Mouse (Mus musculus) embryonic stem cell, embryonic (primary cell): ENCODE measurements around the gene Rgs9.

Experiments
- CTCF ChIA-PET, 4 experiments: fragments of 300-600 bp in 2 of 4; fragments of 350-600 bp in 2 of 4; sonication (Branson Sonifier 250); formaldehyde crosslinking; loops; one replicate each; lab custom pipeline; 2022; ENCODE audit warnings: inconsistent platforms in 2 of 4; lab: Charles Lee
- POLR2A ChIA-PET, 4 experiments: fragments of 300-600 bp in 2 of 4; fragments of 350-600 bp in 2 of 4; sonication (Branson Sonifier 250); formaldehyde crosslinking; loops; one replicate each; lab custom pipeline; 2022; ENCODE audit warnings: antibody characterized with exemption in 4 of 4, inconsistent platforms in 1 of 4; lab: Charles Lee

The Rgs9 gene

GRCm38 (mm10) chr11:109297710-109298375 lies at the start of gene Rgs9:
Gene Rgs9 (minus strand): TSS chr11:109298129.
- CTCF ChIA-PET: interaction anchor here (0.5 to 2.0 kb wide), 62 partner anchors 8 to 1847 kb away, joined by 3 to 13 read pairs (median 5); partner anchors contain the start of genes Wipi1 (in 2 of the 4) and Amz2 (in 1 of the 4)

GRCm38 (mm10) chr11:109347242-109347959 lies 49.5 kb upstream of the Rgs9 start:
- POLR2A ChIA-PET: interaction anchor here in 3 of 4 experiments (0.5 to 8.1 kb wide), 20 partner anchors 8 to 990 kb away, joined by 3 to 69 read pairs (median 4); partner anchors contain the start of genes Arsg (in 1 of the 3) and Slc16a6 (in 1 of the 3)
- CTCF ChIA-PET: interaction anchor here in 3 of 4 experiments (0.7 to 2.0 kb wide), 5 partner anchors 16 to 272 kb away, joined by 3 to 7 read pairs (median 3); partner anchors contain the start of gene Rgs9 (in 1 of the 3)

More at GRCm38 (mm10) chr11:109297710-109298375, at the start of gene Rgs9:
- POLR2A ChIA-PET: interaction anchor here in 3 of 4 experiments (0.7 to 1.2 kb wide), 10 partner anchors 8 to 286 kb away, joined by 3 to 8 read pairs (median 3); no protein-coding TSS in a partner anchor

GRCm38 (mm10) chr11:109343991-109344599 lies 46.2 kb upstream of the Rgs9 start:
- ChIA-PET POLR2A (interaction anchor here (0.6 to 6.1 kb wide), 30 partner anchors 8 to 336 kb away, joined by 3 to 55 read pairs (median 4); partner anchors contain the start of genes Amz2 (in 1 of the 4) and Wipi1 (in 1 of the 4)), CTCF (interaction anchor here (0.6 to 2.4 kb wide), 35 partner anchors 8 to 450 kb away, joined by 3 to 29 read pairs (median 4); partner anchors contain the start of genes Rgs9 (in 2 of the 4) and Amz2 (in 1 of the 4))

- POLR2A ChIA-PET: interaction anchor here (0.6 to 6.1 kb wide), 28 partner anchors 7 to 268 kb away, joined by 3 to 55 read pairs (median 4); partner anchors contain the start of genes Amz2 (in 1 of the 4) and Wipi1 (in 1 of the 4)
- CTCF ChIA-PET: interaction anchor here (0.6 to 2.4 kb wide), 28 partner anchors 10 to 1441 kb away, joined by 3 to 29 read pairs (median 5); partner anchors contain the start of genes Rgs9 (in 2 of the 4) and Amz2 (in 1 of the 4)
Observed at GRCm38 (mm10) chr11:109343558-109343957, 45.6 kb upstream of the Rgs9 start.

GRCm38 (mm10) chr11:109342666-109343065 lies 44.7 kb upstream of the Rgs9 start:
- POLR2A ChIA-PET: interaction anchor here in 3 of 4 experiments (0.6 to 6.1 kb wide), 7 partner anchors 9 to 757 kb away, joined by 3 to 55 read pairs (median 4); no protein-coding TSS in a partner anchor

GRCm38 (mm10) chr11:109340541-109340940 lies 42.6 kb upstream of the Rgs9 start:
- ChIA-PET POLR2A (interaction anchor here in 3 of 4 experiments (0.8 to 2.9 kb wide), 8 partner anchors 8 to 96 kb away, joined by 3 to 10 read pairs (median 4); no protein-coding TSS in a partner anchor), CTCF (interaction anchor here in 3 of 4 experiments (1.3 to 3.3 kb wide), 3 partner anchors 9 to 42 kb away, joined by 5 to 13 read pairs (median 8); partner anchors contain the start of gene Rgs9 (in 1 of the 3))

More at GRCm38 (mm10) chr11:109342666-109343065, 44.7 kb upstream of the Rgs9 start:
- CTCF ChIA-PET: interaction anchor here in 2 of 4 experiments (1.4 to 3.3 kb wide), 5 partner anchors 10 to 83 kb away, joined by 3 to 29 read pairs (median 6); partner anchors contain the start of gene Amz2 (in 1 of the 2)

GRCm38 (mm10) chr11:109339155-109339938 lies 41.4 kb upstream of the Rgs9 start:
- CTCF ChIA-PET: interaction anchor here in 3 of 4 experiments (0.7 to 3.3 kb wide), 3 partner anchors 8 to 526 kb away, joined by 3 to 13 read pairs (median 8); no protein-coding TSS in a partner anchor

GRCm38 (mm10) chr11:109335890-109336289 lies 38.0 kb upstream of the Rgs9 start:
- ChIA-PET CTCF (interaction anchor here in 2 of 4 experiments (0.6 to 1.4 kb wide), 4 partner anchors 9 to 223 kb away, joined by 3 to 4 read pairs (median 4); partner anchors contain the start of gene Rgs9 (in 1 of the 2)), POLR2A (interaction anchor here in 3 of 4 experiments (0.6 to 1.4 kb wide), 7 partner anchors 8 to 223 kb away, joined by 3 to 5 read pairs (median 3); no protein-coding TSS in a partner anchor)

More at GRCm38 (mm10) chr11:109339155-109339938, 41.4 kb upstream of the Rgs9 start:
- POLR2A ChIA-PET: interaction anchor here in 2 of 4 experiments (0.6 to 2.9 kb wide), 5 partner anchors 11 to 721 kb away, joined by 3 to 10 read pairs (median 4); no protein-coding TSS in a partner anchor

GRCm38 (mm10) chr11:109334773-109335172 lies 36.8 kb upstream of the Rgs9 start:
- POLR2A ChIA-PET: no interaction called here
- CTCF ChIA-PET: interaction anchor here in 2 of 4 experiments (1.4 to 1.8 kb wide), 2 partner anchors 37 to 250 kb away, joined by 3 to 5 read pairs; partner anchors contain the start of gene Rgs9 (in 1 of the 2)

GRCm38 (mm10) chr11:109332722-109333121 lies 34.8 kb upstream of the Rgs9 start:
- CTCF ChIA-PET: interaction anchor here (0.8 to 3.0 kb wide), 12 partner anchors 11 to 97 kb away, joined by 3 to 29 read pairs (median 6); partner anchors contain the start of gene Rgs9 (in 1 of the 4)
- POLR2A ChIA-PET: interaction anchor here in 3 of 4 experiments (0.8 to 4.2 kb wide), 11 partner anchors 8 to 44 kb away, joined by 3 to 28 read pairs (median 5); partner anchors contain the start of gene Rgs9 (in 1 of the 3)

GRCm38 (mm10) chr11:109331424-109331824 lies 33.5 kb upstream of the Rgs9 start:
- ChIA-PET CTCF (interaction anchor here (0.5 to 3.0 kb wide), 100 partner anchors 8 to 1668 kb away, joined by 3 to 37 read pairs (median 4); partner anchors contain the start of genes Rgs9 (in 3 of the 4), Amz2 (in 2 of the 4), Wipi1 (in 2 of the 4) and Fam20a (in 1 of the 4)), POLR2A (interaction anchor here in 3 of 4 experiments (0.5 to 4.2 kb wide), 47 partner anchors 12 to 1681 kb away, joined by 3 to 28 read pairs (median 4); partner anchors contain the start of genes Rgs9 (in 2 of the 3), Amz2 (in 1 of the 3) and Wipi1 (in 1 of the 3))

GRCm38 (mm10) chr11:109330706-109331393 lies 32.9 kb upstream of the Rgs9 start:
- ChIA-PET CTCF (interaction anchor here (0.5 to 3.0 kb wide), 93 partner anchors 8 to 1667 kb away, joined by 3 to 37 read pairs (median 4); partner anchors contain the start of genes Rgs9 (in 3 of the 4), Amz2 (in 2 of the 4), Wipi1 (in 2 of the 4) and Fam20a (in 1 of the 4)), POLR2A (interaction anchor here in 3 of 4 experiments (0.5 to 4.2 kb wide), 46 partner anchors 11 to 1681 kb away, joined by 3 to 28 read pairs (median 4); partner anchors contain the start of genes Rgs9 (in 2 of the 3), Amz2 (in 1 of the 3) and Wipi1 (in 1 of the 3))

GRCm38 (mm10) chr11:109329331-109329730 lies 31.4 kb upstream of the Rgs9 start:
- ChIA-PET POLR2A (interaction anchor here in 2 of 4 experiments (0.5 to 4.2 kb wide), 5 partner anchors 22 to 60 kb away, joined by 3 to 28 read pairs (median 3); no protein-coding TSS in a partner anchor), CTCF (interaction anchor here in 2 of 4 experiments (0.6 to 1.0 kb wide), 4 partner anchors 31 to 255 kb away, joined by 3 to 6 read pairs (median 3); partner anchors contain the start of gene Rgs9 (in 1 of the 2))

GRCm38 (mm10) chr11:109327952-109328351 lies 30.0 kb upstream of the Rgs9 start:
- CTCF ChIA-PET: interaction anchor here in 3 of 4 experiments (0.6 to 1.9 kb wide), 3 partner anchors 41 to 97 kb away, joined by 3 to 8 read pairs (median 3); no protein-coding TSS in a partner anchor
- POLR2A ChIA-PET: interaction anchor here in 3 of 4 experiments (0.6 to 1.5 kb wide), 5 partner anchors 19 to 464 kb away, joined by 3 to 5 read pairs (median 3); no protein-coding TSS in a partner anchor
